Mouse (Mus musculus): ENCODE measurements around the gene Znhit6. TPM values are rescaled to one million over a fixed set of nuclear protein-coding genes. Genes with fewer than 3 reads are reported as not detected.
A peak's percentile ranks its signal among the peaks of the same experiment; 100 is the strongest.

Znhit6 gene
- total RNA-seq, 2 experiments from 2014 or later, result 14.9 to 15.4 TPM

- intact Hi-C loops (cut with DNase I), result no loop called here
- DNase-seq, result no peak
Measured at GRCm38 (mm10) chr3:145602410-145603206, 26.6 kb downstream of the Znhit6 start.

DNA sequence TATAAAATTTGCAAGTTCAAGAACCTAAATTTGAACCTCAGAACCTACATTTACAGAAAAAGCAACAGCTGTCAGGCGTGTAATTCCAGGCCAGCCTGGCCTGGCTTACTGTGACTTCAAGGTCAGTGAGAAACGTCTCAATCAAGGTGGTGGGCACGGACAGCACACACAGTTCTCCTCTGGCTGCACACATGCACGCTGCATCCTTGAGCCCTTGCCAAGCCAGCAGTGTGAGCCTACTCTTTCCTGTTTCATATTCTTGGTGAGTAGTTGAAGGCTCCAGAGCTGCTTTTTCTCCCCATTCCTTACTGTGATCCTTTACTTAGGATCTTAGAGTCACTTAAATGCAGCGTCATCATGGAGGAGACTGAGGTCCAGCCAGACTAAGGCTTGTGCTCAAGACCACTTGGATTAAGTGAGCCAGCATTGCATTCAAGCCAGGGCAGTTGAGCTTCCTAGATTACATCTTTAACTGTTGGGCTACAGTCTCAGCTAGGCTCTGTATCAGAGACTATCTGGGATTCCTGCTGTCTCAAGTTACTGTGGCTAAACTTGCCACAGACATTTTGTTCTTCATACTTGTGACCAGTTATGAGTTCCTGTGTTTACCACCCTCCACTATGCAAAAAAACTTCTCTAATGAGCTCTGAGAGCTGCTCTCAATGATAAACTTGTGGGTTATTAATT lies 29.6 kb downstream of the Znhit6 start:
- intact Hi-C loops (cut with DNase I), result no loop called here
- no peak for DNase-seq

DNA sequence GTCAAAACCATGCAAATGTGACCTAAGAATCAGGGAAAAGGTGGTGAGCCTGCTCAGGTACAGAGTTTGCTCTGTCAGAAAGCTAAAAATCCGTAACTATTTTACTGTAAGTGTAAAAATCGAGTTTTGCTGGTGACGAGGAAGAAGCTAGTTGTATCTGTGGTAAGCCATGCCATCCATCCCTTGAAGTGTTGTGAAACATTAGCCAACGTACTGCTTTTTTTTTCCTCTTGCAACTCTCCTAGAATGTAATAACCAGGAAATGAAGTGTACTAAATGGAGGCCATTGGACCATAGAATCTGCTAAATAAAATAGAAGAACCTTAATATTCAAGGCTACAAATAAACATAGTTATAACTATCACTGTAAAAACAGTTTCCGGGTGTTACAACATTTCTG lies 32.3 kb downstream of the Znhit6 start:
- intact Hi-C loops (cut with DNase I), result no loop called here
- no peak for DNase-seq

DNA sequence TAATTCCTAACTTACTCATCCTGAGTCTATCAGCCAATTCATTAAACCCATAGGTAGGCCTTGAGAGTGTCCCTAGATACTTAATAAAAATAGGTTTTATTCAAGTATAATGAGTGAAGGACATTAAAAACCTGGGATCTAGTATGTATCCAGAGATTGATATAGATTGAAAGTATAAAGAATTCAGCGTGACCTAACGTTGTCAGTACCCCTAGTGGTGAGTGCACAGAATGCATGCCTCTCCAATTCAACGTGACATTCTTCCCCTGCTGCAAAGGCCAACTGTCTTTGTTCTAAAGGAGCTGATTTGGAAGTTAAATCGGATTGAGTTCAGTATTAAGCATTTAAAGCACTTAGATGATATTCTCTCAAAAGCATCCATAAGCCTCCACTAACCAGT lies 36.7 kb downstream of the Znhit6 start:
- DNase-seq, result no peak
- intact Hi-C loops (cut with DNase I), result no loop called here

DNA sequence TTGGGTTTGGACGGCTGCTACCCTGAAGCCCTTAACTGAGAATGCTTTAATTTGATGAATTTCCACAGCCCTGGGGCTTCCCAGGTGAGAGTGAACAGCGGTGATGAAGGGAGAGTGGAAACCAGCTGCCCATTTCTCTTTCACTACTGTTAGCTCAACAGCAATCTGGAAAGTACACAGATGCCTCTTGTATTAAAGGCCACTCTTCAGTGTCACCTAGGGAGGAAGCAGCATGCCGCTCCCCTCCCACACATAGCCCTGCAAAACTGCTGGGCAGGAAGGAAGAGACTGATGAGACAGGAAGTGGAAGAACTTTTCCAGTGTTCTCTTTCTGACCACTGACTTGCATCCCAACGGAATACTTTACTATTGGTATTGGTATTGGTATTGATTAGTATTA lies 37.2 kb downstream of the Znhit6 start:
- DNase-seq, result no peak

DNA sequence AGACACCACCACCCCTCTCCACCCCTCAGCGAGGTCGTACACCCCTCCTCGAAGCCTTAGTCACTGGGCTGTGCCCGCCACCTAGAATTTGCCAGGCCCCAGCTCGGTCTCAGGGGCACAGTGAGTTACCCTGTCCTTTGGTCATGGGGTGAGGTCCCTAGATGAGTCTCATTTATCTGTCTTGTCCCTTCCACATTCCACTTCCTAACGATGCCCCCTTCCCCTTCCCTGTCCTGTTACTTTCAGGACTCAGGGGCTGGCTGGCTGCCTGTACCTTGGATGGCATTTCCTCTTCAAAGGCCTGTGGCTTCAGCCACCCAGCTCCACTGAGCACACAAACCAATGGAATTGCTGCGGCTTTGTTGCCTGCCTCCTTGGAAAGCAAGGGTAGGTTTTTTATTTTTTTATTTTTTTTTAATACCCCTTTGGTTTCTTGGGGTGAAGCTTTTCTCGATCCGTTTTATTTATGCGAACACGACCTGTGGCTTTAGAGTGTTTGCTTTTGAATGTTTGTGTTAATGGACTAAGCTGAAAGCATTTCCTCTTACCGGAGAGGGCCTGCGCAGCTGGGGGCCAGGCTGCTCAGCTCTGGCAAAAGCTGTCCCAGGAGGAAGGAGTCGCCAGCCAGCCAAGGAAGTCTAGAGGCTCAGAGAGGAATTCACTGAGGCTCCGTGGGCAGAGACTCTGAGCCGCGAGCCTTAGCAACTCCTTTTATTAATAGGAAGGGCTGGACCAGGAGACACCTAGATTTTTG lies 38.5 kb downstream of the Znhit6 start:
- DNase-seq, result peak; percentile 26 to 42

More for the DNA sequence above, 37.2 kb downstream of the Znhit6 start:
- intact Hi-C loops (cut with DNase I), result no loop called here

DNA sequence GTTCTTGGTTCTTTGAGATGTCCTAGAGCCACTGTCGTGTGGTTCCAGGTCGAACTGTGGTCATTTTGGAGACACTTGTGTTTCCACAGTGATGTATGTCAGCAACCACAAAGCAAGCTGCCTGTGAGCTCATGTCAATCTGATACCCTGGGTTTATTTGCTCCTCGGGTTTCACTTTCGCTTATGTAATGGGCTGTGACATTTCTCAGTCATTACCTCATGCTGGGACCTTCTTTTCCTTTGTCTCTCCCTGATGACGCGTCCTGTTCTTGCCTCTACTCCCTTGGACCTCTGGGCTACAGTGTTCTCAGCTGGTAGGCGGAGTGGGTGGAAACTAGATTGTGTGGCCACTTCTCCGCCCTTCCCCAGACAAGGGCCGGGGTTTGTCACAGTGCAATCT lies 42.3 kb downstream of the Znhit6 start:
- peak; percentile 32 to 34 for DNase-seq
- intact Hi-C loops (cut with DNase I), result no loop called here

More for the DNA sequence above, 38.5 kb downstream of the Znhit6 start:
- intact Hi-C loops (cut with DNase I), result no loop called here

DNA sequence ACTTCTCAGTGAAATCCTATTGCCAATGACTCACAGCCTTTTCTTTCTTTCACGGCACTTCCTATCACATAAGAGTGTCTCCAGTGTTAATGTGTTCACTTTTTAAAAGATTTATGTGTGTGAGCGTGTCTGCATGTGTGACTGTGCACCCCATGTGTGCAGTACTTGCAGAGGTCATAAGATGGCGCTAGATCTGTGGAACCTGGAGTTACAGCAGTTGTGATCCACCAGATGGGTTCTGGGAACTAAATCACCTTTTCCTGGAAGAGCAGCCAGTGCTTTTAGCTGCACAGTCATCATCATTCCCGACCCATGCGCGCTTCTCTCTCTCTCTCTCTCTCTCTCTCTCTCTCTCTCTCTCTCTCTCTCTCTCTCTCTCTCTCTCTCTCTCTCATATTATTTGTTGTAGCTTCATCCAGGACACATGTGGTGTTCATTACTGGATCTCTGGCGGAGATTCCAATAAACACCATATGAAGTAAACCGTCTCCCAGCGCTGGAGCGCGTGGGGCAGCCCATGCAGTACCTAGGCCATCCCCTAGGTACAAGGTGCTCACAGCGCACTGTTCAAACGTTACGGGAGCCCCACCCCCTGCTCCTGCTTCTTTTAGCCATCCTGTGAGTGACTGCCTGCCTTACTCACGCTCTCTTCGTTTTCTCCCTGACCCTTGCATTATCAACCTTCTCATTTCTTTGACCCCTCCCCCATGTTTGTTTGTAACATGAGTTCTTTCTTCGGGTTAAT lies 43.8 kb downstream of the Znhit6 start:
- intact Hi-C loops (cut with DNase I), result no loop called here
- no peak for DNase-seq

GRCm38 (mm10) chr3:145621209-145621608 lies 45.2 kb downstream of the Znhit6 start:
- intact Hi-C loops (cut with DNase I), result no loop called here
- no peak for DNase-seq

GRCm38 (mm10) chr3:145623047-145623446 lies 47.0 kb downstream of the Znhit6 start:
- DNase-seq, result no peak
- intact Hi-C loops (cut with DNase I), result no loop called here

DNA sequence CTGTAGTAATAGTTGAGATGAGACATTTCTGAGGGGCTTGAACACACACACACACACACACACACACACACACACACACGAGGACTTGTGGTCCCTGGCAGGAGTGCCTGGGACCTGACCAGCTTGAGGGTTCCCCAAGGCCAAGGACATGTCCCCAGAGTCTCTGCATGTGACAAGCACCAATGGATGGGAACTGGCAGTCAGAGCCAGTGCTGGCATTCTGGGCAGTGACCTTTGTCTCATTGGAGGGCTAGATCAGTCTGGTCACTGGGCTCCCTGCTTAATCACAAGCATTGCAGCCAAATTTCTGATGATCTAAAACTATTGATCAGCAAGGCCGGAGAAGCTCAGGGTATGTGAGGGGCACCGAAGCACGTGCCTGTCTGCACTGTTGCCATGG lies 48.8 kb downstream of the Znhit6 start:
- peak; percentile 62 to 71 for DNase-seq
- intact Hi-C loops (cut with DNase I), result no loop called here

- no peak for DNase-seq
- intact Hi-C loops (cut with DNase I), result no loop called here
Measured at GRCm38 (mm10) chr3:145625546-145625945, 49.5 kb downstream of the Znhit6 start.

DNA sequence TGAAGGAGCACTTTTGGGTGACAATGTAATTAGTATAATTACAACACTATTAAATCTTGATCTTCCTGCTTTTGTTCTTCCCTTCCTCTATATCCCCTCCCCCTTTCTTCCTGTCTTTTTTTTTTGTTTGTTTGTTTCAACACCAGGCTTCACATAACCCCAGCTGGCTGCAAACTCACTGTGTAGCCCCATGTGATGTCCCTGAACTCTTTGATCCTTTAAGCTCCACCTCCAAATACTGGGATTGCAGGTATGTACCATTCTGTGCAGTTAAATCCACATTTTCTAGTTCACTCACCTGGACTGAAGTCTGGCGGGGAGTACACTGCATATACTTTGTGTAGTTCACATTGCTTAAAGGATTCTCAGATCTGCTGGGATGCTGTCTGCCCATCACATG lies 50.1 kb downstream of the Znhit6 start:
- intact Hi-C loops (cut with DNase I), result no loop called here

GRCm38 (mm10) chr3:145627830-145628229 lies 51.8 kb downstream of the Znhit6 start:
- intact Hi-C loops (cut with DNase I), result no loop called here

More for the DNA sequence above, 50.1 kb downstream of the Znhit6 start:
- no peak for DNase-seq

DNA sequence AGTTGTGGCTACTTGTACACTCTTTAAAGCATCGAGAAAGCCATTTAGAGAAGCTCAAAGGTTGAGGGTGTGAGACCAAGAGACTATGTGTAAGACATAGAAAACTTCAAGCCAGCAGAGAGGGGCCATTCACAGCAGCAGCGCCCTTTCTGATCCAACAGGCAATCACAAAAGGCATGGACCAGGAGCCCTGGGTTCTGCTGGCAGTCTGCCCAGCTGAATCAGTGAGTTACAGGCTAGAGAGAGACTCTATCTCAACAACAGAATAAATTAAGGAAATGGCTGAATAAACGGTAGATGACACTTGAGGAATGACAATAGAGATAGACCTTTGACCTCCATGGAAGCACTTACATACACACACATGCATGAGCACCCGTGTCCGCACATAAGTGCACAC lies 52.6 kb downstream of the Znhit6 start:
- intact Hi-C loops (cut with DNase I), result no loop called here

More at GRCm38 (mm10) chr3:145627830-145628229, 51.8 kb downstream of the Znhit6 start:
- peak in 1 of 2 experiments; percentile 51 for DNase-seq

GRCm38 (mm10) chr3:145632888-145633287 lies 56.9 kb downstream of the Znhit6 start:
- DNase-seq, result no peak
- intact Hi-C loops (cut with DNase I), result no loop called here

More for the DNA sequence above, 52.6 kb downstream of the Znhit6 start:
- no peak for DNase-seq

DNA sequence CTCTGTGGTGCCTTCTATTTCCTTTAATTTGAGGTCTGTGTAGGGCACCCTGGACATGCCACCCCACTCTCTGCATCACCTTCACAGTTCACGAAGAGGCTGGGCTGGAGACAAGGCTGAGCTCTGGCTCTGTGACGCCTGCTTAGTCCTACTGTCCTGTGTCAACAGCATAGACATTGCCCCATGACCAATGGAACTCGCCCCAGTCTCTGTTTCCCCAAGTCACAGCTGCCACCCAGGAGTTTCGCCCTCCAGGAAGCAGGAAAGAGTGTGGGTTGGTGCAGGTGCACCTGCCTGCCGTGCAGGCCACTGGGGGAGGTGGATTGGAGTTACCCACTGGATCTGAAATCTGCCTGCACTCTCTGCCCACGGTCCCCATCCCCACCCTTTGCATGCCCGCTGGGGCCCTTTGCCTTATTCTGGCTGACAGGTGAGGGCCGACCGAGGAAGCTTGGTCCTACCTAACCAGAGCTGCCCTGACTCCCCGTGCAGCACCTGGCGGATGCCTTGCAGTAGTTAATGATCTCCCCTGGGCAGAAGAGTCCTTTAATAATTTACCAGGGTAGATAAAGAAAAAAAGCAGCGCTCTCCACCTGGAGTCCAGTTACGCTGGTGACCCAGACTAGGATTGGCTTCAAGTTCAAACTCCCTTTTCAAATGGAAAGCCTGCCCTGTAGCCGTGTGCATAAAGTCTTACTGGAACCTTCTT lies 58.2 kb downstream of the Znhit6 start:
- DNase-seq, result no peak
- intact Hi-C loops (cut with DNase I), result no loop called here

GRCm38 (mm10) chr3:145640170-145640569 lies 64.2 kb downstream of the Znhit6 start:
- no peak for DNase-seq
- intact Hi-C loops (cut with DNase I), result no loop called here

DNA sequence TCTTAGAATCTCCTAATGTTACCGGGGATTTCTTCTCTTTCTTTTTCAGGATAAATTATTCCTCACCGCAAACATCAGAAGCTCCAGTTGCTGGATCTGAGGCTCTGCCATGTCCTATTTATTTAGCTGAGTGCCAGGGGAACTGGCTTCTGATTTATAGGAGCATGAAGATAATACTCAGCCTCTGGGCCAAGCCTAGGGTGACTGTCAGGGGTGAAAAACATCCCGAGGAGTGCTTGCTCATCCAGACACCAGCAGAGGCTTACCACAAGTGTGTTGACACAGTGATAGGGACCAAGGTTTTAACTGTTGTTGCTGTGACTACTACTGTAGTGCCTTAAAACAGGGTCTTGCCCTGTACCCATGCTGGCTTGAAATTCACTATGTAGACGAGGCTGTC lies 64.6 kb downstream of the Znhit6 start:
- DNase-seq, result no peak
- intact Hi-C loops (cut with DNase I), result no loop called here
